Mouse (Mus musculus) adrenal gland, adult (tissue): Measurements from ENCODE around the gene Ints3.

Experiments used
- DNase-seq, 2 experiments: peaks; one replicate each; pipeline ENCODE4 v3.0.0; 2022 to 2023; ENCODE audit warnings: low spot score in 1 of 2; ENCODE audit not compliant: inconsistent age in 2 of 2

Ints3 gene

GRCm38 (mm10) chr3:90433381-90434020, at the start of gene Ints3:
Ints3 (minus strand) TSS chr3:90433622.
- DNase-seq = peak; percentile 100

DNA sequence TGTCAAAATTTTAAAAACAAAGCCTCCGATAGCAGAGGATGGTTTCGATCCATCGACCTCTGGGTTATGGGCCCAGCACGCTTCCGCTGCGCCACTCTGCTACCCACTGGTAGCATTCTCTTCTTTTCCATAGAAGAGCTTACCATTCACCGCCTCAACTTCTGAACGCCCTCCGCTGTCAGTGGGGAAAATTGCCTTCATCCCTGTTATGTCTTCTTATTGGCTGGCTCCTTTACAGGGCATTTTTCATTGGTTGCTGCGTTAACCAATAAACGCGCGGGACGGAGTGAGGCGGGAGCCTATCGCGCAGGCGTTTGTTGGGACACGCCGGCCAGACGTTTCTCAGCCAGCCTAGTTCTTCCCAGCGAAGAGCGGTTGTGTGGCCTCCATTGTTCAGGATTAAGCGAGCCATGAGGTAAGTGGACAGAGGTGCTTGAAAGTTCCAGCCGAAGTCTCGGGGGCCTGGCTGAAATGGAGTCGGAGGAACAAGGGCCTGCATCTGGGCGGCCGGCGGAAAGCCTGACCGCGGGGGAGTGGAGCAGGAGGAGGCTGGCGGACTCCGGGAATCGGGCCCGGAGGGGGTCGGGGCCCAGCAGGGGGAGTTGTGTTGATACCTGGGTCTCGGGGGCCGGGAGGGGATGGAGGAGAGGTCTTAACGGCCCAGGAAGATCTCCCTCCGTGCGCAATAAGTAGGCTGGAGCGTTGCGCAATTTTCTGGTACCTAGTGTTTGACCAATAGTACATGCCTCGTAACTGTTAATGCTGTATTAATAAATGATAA, 42.6 kb upstream of the Ints3 start, which contains the start of gene Ilf2:
Ilf2 (plus strand) TSS at position 296 of the 781 bp plus-strand sequence.
- DNase-seq = peak; percentile 96 to 98

DNA sequence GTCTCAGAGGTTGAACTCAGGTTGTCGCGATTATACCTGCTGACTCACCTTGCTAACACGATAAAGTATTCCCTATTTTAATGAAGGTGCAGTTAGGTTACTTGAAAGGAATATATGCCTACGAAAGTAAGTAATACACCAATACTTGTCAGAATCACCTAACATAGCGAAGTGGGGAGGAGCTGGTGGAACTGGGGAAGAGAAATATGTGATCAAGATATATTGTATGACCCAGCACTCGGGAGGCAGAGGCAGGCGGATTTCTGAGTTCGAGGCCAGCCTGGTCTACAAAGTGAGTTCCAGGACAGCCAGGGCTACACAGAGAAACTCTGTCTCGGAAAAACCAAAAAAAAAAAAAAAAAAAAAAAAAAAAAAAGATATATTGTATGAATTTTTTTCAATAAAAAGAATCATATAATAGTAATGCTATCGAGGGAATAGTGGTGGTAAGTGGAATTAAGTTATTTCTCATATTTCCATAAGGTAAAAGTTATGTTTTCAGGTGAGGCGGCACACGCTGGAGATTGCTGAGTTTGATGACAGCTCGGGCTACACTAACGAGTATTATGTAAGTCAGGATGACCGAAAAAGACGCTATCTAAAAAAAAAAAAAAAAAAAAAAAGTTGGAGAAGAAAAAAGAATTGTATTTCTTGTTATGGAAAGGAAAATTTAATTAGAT, 41.9 kb upstream of the Ints3 start:
- no peak for DNase-seq

- peak in 1 of 2 experiments; percentile 90 for DNase-seq
Observed at GRCm38 (mm10) chr3:90472213-90472612, 38.8 kb upstream of the Ints3 start.

DNA sequence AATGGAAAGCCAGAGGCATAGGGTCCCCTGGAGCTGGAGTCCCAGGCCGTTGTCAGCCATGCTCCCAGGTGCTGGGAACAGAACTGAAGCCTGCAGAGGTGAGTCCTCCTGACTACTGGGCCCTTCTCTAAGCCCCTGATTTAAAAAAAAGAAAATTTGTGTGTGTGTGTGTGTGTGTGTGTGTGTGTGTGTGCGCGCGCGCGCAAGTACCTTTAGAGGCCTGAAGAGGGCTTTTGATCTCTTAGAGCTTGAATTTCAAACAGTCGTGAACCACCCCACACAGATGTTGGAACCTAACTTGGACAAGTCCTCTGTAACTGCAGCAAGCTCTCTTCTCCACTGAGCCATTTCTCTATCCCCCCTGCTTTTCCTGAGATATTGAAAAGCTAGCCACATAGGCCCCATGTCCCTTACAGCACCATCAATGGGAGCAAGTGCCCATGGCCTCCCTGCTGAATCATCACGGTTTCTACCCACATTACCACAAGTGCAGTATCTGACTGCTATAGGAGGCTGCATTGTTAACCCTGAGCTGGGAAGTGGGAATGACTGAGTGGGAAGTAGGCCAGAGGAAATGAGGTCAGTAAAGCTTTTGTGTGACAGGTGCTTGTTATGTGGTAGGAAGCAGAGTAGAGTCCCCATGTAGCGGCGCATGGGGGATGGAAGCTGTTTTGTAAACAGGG, 34.3 kb upstream of the Ints3 start:
- peak in 1 of 2 experiments; percentile 36 for DNase-seq

DNA sequence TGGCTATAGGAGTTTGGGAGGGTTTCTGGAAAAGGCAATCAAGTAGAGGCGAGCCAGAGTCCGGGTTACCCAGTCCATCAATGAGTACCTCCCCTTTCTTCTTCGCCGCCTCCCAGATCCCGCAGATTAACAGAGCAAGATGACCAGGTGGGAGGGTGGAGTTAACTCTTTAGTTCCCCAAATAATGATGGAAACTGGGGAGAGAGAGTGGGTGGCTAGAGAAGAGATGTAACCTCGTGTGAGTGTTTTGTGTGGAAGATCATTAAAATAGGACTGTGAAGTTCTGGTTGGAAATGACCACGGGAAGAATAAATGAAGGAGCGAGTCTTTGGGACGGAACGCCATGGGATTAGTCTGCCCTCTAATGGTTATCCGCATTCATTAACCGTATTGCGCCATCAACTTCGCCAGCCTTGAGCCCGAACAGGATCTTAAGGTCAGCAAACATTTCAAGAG, 32.9 kb upstream of the Ints3 start:
- peak; percentile 83 to 96 for DNase-seq

GRCm38 (mm10) chr3:90465686-90466310, 32.4 kb upstream of the Ints3 start, which contains the start of gene Npr1:
Npr1 (minus strand) TSS chr3:90465866.
- peak; percentile 84 to 92 for DNase-seq

GRCm38 (mm10) chr3:90465081-90465685, 31.8 kb upstream of the Ints3 start:
- DNase-seq = peak; percentile 62 to 84

DNA sequence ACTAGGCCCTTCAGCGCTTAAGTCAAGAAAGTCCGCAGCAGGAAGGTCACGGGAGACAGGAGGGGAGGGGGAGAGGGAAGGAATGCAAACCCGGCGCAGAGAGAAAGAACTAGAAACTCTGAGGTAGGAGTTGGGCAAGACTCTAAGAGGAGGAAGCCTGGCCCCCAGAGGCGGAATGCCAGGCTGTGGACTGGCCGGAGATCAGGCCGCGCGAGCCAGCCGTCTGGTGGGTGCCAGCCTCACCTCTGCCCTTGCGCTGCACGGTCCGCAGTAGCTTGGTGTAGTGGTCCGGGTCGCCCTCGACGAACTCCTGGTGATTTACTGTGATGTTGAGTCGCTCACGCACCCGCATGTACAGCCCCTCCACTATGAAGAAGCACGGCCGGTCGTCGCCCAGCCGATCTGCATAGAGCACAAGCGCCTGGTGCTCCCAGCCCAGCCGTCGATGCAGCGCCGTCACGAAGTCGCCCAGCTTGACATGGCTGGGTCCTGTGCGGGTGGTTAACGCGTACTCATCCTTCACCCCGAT, 31.2 kb upstream of the Ints3 start:
- peak; percentile 74 to 89 for DNase-seq

DNA sequence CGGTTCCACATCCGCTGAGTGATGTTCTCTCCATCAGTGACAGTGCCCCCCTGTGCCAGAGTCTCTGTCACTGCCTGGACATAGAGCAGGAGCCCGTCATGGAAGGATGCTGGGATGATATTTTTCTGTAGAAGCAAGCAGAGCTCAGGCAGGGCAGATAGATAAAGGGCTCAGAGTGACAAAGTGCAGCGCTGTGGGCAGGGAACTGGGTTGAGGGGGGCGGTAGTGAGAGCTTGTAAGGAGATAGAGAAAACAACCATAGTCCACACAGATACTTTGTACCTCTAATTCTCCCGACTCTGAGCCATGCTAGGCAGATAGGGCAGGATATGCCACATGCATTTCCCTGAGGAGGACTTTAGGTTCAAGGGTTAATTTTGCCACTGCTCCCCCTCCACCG, 29.2 kb upstream of the Ints3 start:
- peak in 1 of 2 experiments; percentile 68 for DNase-seq

DNA sequence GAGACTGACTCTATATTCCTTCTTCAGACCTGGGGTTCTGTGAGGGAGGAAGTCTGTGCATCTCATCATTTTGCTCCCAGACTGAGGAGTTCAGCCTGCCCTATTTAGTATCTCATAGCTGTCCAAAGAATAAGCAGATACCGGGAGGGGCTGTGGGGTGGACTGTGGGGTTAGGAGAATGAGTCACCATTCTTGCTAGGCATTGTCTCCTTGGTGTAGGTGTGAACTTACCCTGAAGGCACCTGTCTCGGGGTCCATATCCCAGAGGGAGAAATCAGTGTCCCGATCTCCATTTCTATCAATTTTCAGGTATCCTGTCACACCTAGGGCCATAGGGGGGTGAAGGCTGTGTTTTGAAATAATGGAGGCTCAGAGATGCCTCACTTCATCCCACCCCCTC, 28.5 kb upstream of the Ints3 start:
- DNase-seq = peak in 1 of 2 experiments; percentile 50

DNA sequence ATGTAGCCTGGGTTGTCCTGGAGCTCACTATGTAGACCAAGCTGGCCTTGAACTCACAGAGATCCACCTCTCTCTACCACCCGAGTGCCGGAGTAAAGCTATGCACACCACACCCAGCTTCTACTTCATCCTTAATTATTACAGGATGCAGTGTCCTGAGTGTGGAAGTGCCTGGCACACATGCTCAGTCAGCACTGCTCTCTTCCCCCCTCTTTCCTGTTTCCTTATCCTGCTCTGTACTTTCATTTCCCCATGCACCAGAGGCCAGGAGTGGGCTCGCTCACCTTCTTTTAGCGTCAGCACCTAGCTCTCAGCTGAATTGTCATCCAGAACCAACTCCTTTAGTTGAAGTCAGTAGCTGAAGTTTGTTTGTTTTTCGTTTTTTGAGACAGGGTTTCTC, 26.9 kb upstream of the Ints3 start:
- DNase-seq = peak in 1 of 2 experiments; percentile 50

GRCm38 (mm10) chr3:90459727-90460126, 26.3 kb upstream of the Ints3 start:
- peak in 1 of 2 experiments; percentile 70 for DNase-seq

- peak; percentile 10 to 29 for DNase-seq
Observed at GRCm38 (mm10) chr3:90454931-90455330, 21.5 kb upstream of the Ints3 start.

GRCm38 (mm10) chr3:90451396-90452095, 18.1 kb upstream of the Ints3 start:
- peak in 1 of 2 experiments; percentile 66 for DNase-seq

DNA sequence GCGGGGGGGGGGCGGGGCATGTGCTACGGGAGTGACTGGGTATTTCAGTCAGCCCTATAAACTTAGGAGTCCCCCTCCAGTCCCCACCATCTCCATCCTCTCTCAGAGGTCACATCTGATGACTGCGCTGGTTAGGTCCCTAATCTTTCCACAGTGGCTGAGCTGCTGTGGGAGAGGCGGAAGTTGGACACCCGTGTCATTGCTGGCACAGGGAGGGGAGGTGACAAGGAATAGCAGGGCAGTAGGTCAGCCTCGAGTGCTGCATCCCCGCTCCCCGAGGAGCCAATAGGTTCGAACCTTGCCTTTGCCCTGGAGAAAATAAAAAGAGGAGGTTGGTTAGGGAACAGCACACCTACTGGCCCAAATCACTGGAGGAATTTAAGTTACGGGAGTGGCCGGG, 17.5 kb upstream of the Ints3 start:
- no peak for DNase-seq

DNA sequence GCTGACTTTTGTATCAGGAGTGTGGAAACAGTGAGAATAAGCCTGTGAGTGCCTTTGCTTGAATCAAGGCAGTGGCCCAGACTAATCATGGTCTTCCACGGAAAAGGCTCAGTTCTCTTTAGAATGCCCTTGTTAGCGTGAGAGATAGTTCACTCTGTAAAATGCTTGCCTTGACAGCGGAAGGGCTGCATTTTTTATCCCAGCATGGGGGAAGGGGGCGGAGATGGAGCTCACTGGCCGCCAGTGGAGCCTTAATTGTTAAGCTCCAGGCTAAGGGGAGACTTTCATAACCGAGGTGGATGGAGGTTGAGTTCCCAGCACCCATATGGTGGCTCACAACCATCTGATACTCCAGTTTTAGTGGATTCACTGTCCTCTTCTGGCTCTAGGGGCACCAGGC, 15.2 kb upstream of the Ints3 start:
- no peak for DNase-seq

DNA sequence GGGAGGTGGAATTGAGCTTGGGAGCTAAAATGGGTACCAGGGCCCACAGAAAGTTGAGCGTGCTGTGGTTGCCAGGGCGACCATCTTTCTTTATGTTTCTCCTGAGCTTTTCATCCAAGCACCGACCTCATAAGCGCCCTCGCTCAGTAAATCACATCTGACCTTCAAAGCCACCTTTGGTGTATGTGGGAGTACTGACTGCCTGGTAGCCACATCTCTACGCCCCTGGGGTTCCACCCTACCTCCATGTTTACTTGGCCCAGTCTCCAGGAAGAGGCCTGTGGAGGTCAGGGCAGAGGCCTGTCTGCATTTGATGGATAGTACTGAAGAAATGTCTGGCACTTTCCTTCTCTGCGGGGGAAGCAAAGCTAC, 13.7 kb upstream of the Ints3 start:
- peak in 1 of 2 experiments; percentile 55 for DNase-seq
